Mouse (Mus musculus): ENCODE results near the gene Sinhcaf.

GRCm38 (mm10) chr6:148934961-148935590, 11.2 kb downstream of the Sinhcaf start:
- TF ChIP-seq POLR2A (IDR thresholded peaks at IDR 0.05; ENCODE audit: low read depth, low read length) (no peak), USF1 (IDR thresholded peaks at IDR 0.05; ENCODE audit: low read depth, low read length) (no peak)

All from CH12.LX (cell line).